Mouse (Mus musculus) brain, adult 2 months (tissue): ENCODE results near the gene Gns.

Experiments used
- DNase-seq: peaks from one replicate; pipeline ENCODE4 v3.0.0; 2011; ENCODE audit warnings: low read depth, low spot score

Gns gene

GRCm38 (mm10) chr10:121403104-121403503 is 38.2 kb downstream of the Gns start:
- no peak for DNase-seq

GRCm38 (mm10) chr10:121403946-121404345 is 39.1 kb downstream of the Gns start:
- DNase-seq, result no peak

DNA sequence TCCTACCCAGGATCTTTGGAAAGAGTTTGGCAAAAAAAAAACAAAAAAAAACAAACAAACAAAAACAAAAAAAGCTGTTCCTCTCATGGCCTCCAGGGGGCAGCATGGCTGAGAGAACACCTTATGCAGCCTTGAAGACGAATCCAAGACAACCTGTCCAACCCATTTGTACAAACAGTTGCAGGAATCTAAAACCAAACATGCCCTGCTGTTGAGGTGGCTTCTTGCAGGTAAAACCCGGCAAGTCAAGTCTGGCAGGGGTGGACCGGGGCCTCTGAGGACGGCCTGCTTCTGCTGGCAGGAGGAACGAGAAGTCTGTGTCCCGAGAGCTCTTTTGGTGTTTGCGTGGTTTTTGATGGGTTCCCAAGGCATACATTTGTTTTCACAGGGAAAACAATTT is 44.8 kb downstream of the Gns start:
- DNase-seq, result peak; percentile 76

GRCm38 (mm10) chr10:121411721-121412455 is 47.0 kb downstream of the Gns start:
- DNase-seq, result no peak

DNA sequence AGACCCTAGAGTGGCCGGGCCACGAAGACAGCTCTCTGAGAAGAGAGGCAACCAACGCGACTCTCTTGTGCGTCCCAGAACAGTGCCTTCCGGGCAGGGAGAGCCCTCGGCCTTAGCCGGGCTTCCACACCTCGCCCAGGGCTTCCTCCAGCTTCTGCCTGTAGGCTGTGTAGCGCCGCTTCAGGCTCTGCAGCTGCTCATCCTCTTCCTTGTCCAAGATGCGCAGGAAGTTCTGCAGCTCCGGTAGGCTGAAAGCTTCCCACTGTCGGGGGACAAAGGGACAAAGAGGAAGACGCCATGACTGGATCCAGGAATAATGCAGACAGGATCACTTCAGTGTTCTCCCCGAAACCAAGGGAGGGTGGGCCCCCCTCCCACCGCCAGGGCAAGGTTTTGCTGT is 47.9 kb downstream of the Gns start:
- DNase-seq, result no peak

DNA sequence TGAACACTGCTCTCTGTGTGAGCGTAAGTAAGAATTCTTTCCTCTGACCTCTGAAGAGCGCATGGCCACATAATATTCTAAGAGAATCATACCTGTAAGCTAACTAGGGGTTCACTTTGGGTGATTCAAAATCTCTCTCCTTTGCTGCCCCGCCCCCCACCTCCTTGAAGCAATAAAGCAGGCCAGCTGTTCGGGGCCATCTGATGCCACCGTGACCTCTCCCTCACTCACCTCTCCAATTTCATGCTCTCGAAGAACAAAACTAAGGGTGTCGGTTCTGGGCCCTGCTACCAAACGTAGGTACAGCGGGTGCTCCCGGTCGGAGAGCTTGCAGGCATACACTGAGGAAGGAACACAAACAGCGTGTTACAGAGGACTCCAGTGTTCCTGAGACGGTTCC is 49.2 kb downstream of the Gns start:
- DNase-seq, result no peak

- no peak for DNase-seq
Measured at GRCm38 (mm10) chr10:121418835-121419234, 53.9 kb downstream of the Gns start.

GRCm38 (mm10) chr10:121419640-121420470 is 55.0 kb downstream of the Gns start:
- no peak for DNase-seq

GRCm38 (mm10) chr10:121421023-121421422 is 56.1 kb downstream of the Gns start:
- DNase-seq, result no peak

DNA sequence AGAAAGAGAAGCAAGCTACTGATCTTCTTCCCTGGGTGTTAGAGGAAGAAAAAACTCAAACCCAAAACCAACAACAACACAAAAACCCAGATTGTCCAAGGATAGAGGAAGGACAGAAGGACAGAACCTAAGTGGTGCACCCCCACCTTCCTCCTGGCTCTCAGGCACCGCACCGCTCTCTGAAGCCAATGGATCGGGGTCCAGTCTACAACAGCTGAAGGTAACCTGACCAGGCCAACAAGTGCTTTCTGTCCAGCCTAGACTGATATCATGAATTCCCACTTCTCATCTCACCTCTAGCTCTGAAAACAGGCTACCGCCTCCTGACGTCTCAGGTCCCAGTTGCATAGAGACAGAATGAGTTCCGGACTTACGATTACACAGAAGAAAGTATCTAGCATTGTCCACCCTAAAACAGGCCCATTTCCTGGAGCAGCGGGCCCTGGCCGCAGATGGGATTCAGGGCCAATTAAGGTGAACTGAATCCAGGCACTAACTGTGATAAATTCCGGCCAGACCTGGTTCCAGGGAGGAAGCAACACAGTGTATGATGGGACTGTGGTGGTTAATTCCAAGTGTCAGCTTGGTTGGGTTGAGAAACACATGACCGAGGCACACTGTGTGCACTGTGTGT is 56.9 kb downstream of the Gns start:
- no peak for DNase-seq

DNA sequence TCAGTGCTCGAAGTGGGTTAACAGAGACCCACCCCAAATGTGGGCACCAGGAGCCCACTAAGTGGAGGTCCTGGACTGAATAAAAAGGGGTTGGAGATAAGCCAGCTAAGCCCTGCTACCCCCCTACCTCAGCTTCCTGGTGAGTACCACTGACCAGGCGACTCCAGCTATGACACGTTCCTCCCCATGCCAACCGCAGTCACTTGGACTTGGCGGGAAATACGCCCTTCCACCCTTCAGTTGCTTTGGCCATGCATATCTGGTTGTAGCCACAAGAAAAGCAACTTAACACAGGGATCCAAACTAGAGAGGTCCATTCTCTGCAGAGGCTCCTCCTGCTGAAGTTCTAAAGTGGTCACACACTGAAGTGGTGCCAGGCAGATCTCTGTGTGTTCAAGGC is 57.4 kb downstream of the Gns start:
- DNase-seq, result no peak

GRCm38 (mm10) chr10:121423541-121424349 is 58.9 kb downstream of the Gns start:
- peak; percentile 31 for DNase-seq

DNA sequence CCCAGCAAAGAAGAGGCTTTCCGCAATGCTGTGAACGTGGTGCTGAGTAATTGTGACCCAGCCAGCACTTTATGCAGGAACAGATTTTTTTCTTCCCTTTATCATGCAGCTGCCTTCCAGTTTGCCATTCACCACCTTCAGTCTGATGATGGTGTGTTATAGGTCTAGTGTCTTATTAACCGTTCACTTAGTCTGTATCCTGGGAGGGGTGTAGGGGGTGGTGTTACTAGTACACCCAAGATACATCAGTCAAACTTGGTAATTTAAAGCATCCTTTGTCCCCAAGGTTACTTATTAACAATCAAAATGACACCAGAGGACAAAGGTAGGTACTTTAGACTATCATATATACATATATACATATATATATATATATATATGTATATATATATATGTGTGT is 59.6 kb downstream of the Gns start:
- DNase-seq, result no peak

- DNase-seq, result no peak
Measured at GRCm38 (mm10) chr10:121425079-121425478, 60.2 kb downstream of the Gns start.

DNA sequence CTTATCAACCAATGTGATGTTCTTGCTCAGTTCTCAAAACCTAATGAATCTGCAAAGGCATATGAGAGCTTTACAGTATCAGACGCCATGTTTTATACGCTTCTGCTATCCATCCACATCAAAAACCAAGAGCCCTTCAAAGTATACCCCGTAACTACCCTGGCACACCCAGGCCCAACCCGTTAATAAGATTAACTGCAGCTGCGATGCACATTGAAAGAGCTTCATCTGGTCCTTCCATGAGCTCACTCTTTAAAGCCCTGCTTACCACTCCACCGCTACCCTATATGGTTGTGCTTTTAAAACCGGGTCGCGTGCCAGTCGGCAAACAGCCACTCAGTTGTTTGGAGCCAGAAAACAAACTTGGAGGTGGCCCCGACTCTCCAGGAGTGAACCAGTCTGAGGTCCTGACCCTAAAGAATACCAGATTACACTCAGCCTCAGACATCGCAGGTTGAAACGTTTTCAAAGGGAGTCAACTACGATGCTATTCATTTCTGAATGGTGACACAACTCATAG is 60.7 kb downstream of the Gns start:
- no peak for DNase-seq

DNA sequence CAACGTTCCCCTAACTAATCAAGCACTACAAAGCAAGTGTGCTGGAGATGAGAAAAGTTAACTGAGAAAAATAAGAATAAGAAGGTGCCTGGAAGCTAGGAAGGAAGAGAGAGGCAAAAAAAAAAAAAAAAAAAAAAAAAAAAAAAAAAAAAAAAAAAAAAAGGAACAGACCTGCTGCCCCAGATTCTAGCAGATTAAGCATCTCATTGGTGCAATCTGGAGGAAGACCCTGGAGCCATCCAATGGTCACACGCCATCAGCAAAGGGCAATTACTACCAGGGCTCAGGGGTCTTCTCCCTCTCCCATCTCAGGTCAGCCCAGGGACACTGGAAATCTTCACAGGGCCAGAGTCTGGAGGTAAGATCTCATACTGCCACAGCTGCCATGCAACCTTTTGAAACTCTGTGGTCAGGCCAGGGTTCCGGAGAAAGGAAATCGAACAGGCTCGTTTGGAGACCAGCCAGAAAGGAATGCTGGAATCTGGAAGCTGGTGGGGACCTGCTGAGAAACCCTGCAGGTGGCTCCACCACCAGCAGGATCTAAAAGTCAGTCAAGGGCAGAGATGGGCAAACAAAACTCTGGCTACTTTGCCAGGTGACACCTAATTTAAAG is 61.7 kb downstream of the Gns start:
- no peak for DNase-seq

GRCm38 (mm10) chr10:121427136-121427535 is 62.2 kb downstream of the Gns start:
- no peak for DNase-seq

DNA sequence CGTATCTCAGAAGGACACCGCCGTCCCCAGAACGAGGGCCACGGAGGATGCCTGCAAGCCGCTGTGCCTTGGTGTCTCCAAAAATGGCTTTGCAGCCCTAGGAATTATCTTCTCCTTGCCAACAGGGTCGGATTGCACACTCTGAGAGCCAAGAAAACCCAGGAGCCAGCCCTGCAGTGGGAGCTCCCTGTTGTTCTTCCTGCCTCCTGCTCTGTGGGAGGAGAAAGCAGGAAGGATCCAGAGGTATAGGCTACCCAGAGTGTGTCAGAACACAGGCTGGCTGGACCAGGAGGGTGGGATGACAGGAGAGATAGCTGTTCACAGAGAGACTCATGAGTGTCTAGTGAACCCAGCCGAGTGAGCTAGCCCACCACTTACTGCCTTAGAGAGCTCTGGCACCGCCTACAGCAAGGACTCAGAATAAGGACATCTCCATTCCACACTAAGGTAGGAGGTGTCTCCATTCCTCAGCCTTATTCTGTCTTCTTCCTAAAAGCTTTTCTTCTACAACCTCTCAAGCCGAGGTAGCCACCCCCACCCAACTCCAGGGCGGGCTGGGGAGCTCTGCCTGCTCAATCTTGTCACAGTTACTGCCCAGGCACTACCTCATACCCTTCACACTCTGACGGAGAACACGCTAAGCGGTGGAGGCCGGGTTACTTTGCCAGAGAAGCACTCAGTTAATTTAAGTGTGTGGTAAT is 63.3 kb downstream of the Gns start:
- DNase-seq, result peak; percentile 81

- DNase-seq, result no peak
Measured at GRCm38 (mm10) chr10:121429089-121429488, 64.2 kb downstream of the Gns start.

GRCm38 (mm10) chr10:121429581-121429980 is 64.7 kb downstream of the Gns start:
- no peak for DNase-seq
